Mouse (Mus musculus) neural tube, embryonic 14.5 days (tissue): ENCODE results near the gene Tmprss7. TPM values are rescaled to one million over a fixed set of nuclear protein-coding genes. Genes with fewer than 3 reads are reported as not detected.

Source experiments
- ATAC-seq: fragments of 200-750 bp; cut with Nextera tagmentation; 2 replicates; pipeline ENCODE4 v1.8.0; 2017; ENCODE audit warnings: low read depth, mild to moderate bottlenecking, moderate TSS enrichment, moderate library complexity
- H3K27ac ChIP-seq: fragments of 300-500 bp; sonication (generic); 2 replicates; pipeline ENCODE4 v1.5.1; 2014; ENCODE audit warnings: low read depth, mild to moderate bottlenecking, control low read depth, low read length, moderate library complexity, mixed read lengths
- H3K27me3 ChIP-seq: fragments of 300-500 bp; sonication (generic); 2 replicates; pipeline ENCODE4 v1.6.1; 2014; ENCODE audit warnings: low read length; ENCODE audit not compliant: control insufficient read depth, insufficient read depth
- H3K36me3 ChIP-seq: fragments of 300-500 bp; sonication (generic); 2 replicates; pipeline ENCODE4 v1.6.1; 2014; ENCODE audit warnings: low read length, mixed read lengths; ENCODE audit not compliant: control insufficient read depth, insufficient read depth
- H3K4me1 ChIP-seq: fragments of 300-500 bp; sonication (generic); 2 replicates; pipeline ENCODE4 v1.6.1; 2014; ENCODE audit warnings: low read length; ENCODE audit not compliant: control insufficient read depth, insufficient read depth
- H3K4me2 ChIP-seq: fragments of 300-500 bp; sonication (generic); 2 replicates; pipeline ENCODE4 v1.6.1; 2014; ENCODE audit warnings: mild to moderate bottlenecking, low read depth, low read length, control low read depth
- H3K4me3 ChIP-seq: fragments of 300-500 bp; sonication (generic); 2 replicates; pipeline ENCODE4 v1.5.1; 2014; ENCODE audit warnings: low read depth, low read length, control low read depth, mixed read lengths
- H3K9ac ChIP-seq: fragments of 300-500 bp; sonication (generic); replicated peaks from 2 replicates; pipeline ENCODE4 v1.6.1; 2014; ENCODE audit warnings: low read depth, mild to moderate bottlenecking, control low read depth, low read length, mixed read lengths
- H3K9me3 ChIP-seq: fragments of 300-500 bp; sonication (generic); 2 replicates; pipeline ENCODE4 v1.6.1; 2016; ENCODE audit warnings: low read length; ENCODE audit not compliant: control insufficient read depth
- WGBS: fragments of 180-500 bp; shearing (Covaris S2); extraction: QIAGEN DNeasy Blood & Tissue Kit; methylation state at CpG from one replicate; pipeline ENCODE4 v1.1.7; 2014; 5-methylcytosine and 5-hydroxymethylcytosine counted together
- polyA plus RNA-seq: library from polyadenylated mRNA; unstranded; fragments of >200 nt; fragmentation: Nextera tagmentation; extraction: Ambion mirVana; gene quantifications from 2 replicates; pipeline ENCODE4 v1.2.1, GENCODE M21; 2014

Gene Tmprss7
- polyA plus RNA-seq, 1 experiment from 2014 or later: 0.68 TPM

- no peak overlapping the region for H3K4me2 ChIP-seq
- no peaks in the 10 kb centered on the region for H3K27me3 ChIP-seq
- no peak overlapping the region for H3K27ac ChIP-seq
- no peaks in the 10 kb centered on the region for H3K36me3 ChIP-seq
- H3K9me3 ChIP-seq: no peaks in the 10 kb centered on the region
- 75% methylated on average over 2 of the region's 2 CpGs for WGBS
- H3K4me3 ChIP-seq: no peak overlapping the region
- H3K4me1 ChIP-seq: no peaks in the 10 kb centered on the region
- no peak overlapping the region for H3K9ac ChIP-seq
- ATAC-seq: no peak
Measured at GRCm38 (mm10) chr16:45666136-45666535, 27.3 kb downstream of the Tmprss7 start.

GRCm38 (mm10) chr16:45662381-45662780 lies 31.1 kb downstream of the Tmprss7 start:
- no peak overlapping the region for H3K4me3 ChIP-seq
- H3K36me3 ChIP-seq: no peaks in the 10 kb centered on the region
- H3K4me2 ChIP-seq: no peak overlapping the region
- H3K27me3 ChIP-seq: no peaks in the 10 kb centered on the region
- H3K9ac ChIP-seq: no peak overlapping the region
- H3K9me3 ChIP-seq: no peaks in the 10 kb centered on the region
- H3K27ac ChIP-seq: no peak overlapping the region
- ATAC-seq: no peak
- no peaks in the 10 kb centered on the region for H3K4me1 ChIP-seq

GRCm38 (mm10) chr16:45659596-45659995 lies 33.9 kb downstream of the Tmprss7 start:
- H3K4me3 ChIP-seq: no peak overlapping the region
- ATAC-seq: no peak
- no peaks in the 10 kb centered on the region for H3K27me3 ChIP-seq
- H3K9me3 ChIP-seq: no peaks in the 10 kb centered on the region
- 90% methylated on average over 4 of the region's 4 CpGs for WGBS
- H3K27ac ChIP-seq: no peak overlapping the region
- no peaks in the 10 kb centered on the region for H3K4me1 ChIP-seq
- no peak overlapping the region for H3K4me2 ChIP-seq
- H3K36me3 ChIP-seq: no peaks in the 10 kb centered on the region
- no peak overlapping the region for H3K9ac ChIP-seq

GRCm38 (mm10) chr16:45658248-45658647 lies 35.2 kb downstream of the Tmprss7 start:
- no peak for ATAC-seq
- 92% methylated on average over 1 of the region's 1 CpGs for WGBS
- H3K27ac ChIP-seq: no peak overlapping the region

GRCm38 (mm10) chr16:45657574-45658159 lies 35.8 kb downstream of the Tmprss7 start:
- H3K4me2 ChIP-seq: no peak overlapping the region
- H3K27me3 ChIP-seq: no peaks in the 10 kb centered on the region
- no peak overlapping the region for H3K9ac ChIP-seq
- H3K4me3 ChIP-seq: no peak overlapping the region
- 93% methylated on average over 12 of the region's 12 CpGs for WGBS
- ATAC-seq: no peak
- no peak overlapping the region for H3K27ac ChIP-seq
- H3K9me3 ChIP-seq: no peaks in the 10 kb centered on the region
- H3K36me3 ChIP-seq: no peaks in the 10 kb centered on the region
- no peaks in the 10 kb centered on the region for H3K4me1 ChIP-seq

More at GRCm38 (mm10) chr16:45658248-45658647, 35.2 kb downstream of the Tmprss7 start:
- H3K27me3 ChIP-seq: no peaks in the 10 kb centered on the region
- H3K9ac ChIP-seq: no peak overlapping the region
- no peaks in the 10 kb centered on the region for H3K36me3 ChIP-seq
- H3K4me2 ChIP-seq: no peak overlapping the region
- H3K4me1 ChIP-seq: no peaks in the 10 kb centered on the region
- no peak overlapping the region for H3K4me3 ChIP-seq
- no peaks in the 10 kb centered on the region for H3K9me3 ChIP-seq

GRCm38 (mm10) chr16:45654465-45654864 lies 39.0 kb downstream of the Tmprss7 start:
- H3K27me3 ChIP-seq: no peaks in the 10 kb centered on the region
- no peaks in the 10 kb centered on the region for H3K36me3 ChIP-seq
- no peaks in the 10 kb centered on the region for H3K4me1 ChIP-seq
- H3K4me3 ChIP-seq: no peak overlapping the region
- 65% methylated on average over 9 of the region's 9 CpGs for WGBS
- no peak overlapping the region for H3K9ac ChIP-seq
- H3K4me2 ChIP-seq: no peak overlapping the region
- no peaks in the 10 kb centered on the region for H3K9me3 ChIP-seq
- no peak for ATAC-seq
- H3K27ac ChIP-seq: no peak overlapping the region

- H3K9ac ChIP-seq: no peak within 1 kb of the TSS
- H3K36me3 ChIP-seq: no peaks in the 10 kb centered on the region
- peak within 1 kb of the TSS; percentile 42 for H3K4me2 ChIP-seq
- peak; percentile 46; the same call in 1 of the 2 replicates for ATAC-seq
- H3K27me3 ChIP-seq: no peaks in the 10 kb centered on the region
- H3K9me3 ChIP-seq: no peaks in the 10 kb centered on the region
- WGBS: 4% methylated on average over 20 of the region's 20 CpGs
- peak within 1 kb of the TSS; percentile 11; the same call in 1 of the 2 replicates for H3K4me3 ChIP-seq
- H3K4me1 ChIP-seq: no peaks in the 10 kb centered on the region
- H3K27ac ChIP-seq: no peak within 1 kb of the TSS
Measured at GRCm38 (mm10) chr16:45653934-45654332, 39.5 kb downstream of the Tmprss7 start, which contains the start of gene BC016579. Gene BC016579 (minus strand): TSS chr16:45654068.

- Histone ChIP-seq H3K4me3 (peak overlapping the region; percentile 11; the same call in 1 of the 2 replicates), H3K4me2 (peak overlapping the region; percentile 42), H3K36me3 (no peaks in the 10 kb centered on the region), H3K9ac (no peak overlapping the region), H3K4me1 (no peaks in the 10 kb centered on the region), H3K27ac (no peak overlapping the region), H3K27me3 (no peaks in the 10 kb centered on the region), H3K9me3 (no peaks in the 10 kb centered on the region)
- no peak for ATAC-seq
- 16% methylated on average over 17 of the region's 17 CpGs for WGBS
Measured at GRCm38 (mm10) chr16:45653009-45653933, 40.2 kb downstream of the Tmprss7 start.

- no peaks in the 10 kb centered on the region for H3K9me3 ChIP-seq
- H3K27ac ChIP-seq: no peak overlapping the region
- H3K4me2 ChIP-seq: no peak overlapping the region
- H3K4me3 ChIP-seq: no peak overlapping the region
- H3K9ac ChIP-seq: no peak overlapping the region
- H3K4me1 ChIP-seq: no peaks in the 10 kb centered on the region
- no peak for ATAC-seq
- no peaks in the 10 kb centered on the region for H3K27me3 ChIP-seq
- no peaks in the 10 kb centered on the region for H3K36me3 ChIP-seq
- WGBS: 77% methylated on average over 2 of the region's 2 CpGs
Measured at GRCm38 (mm10) chr16:45651497-45651896, 42.0 kb downstream of the Tmprss7 start.
